Mouse (Mus musculus): ENCODE measurements at regions not wholly inside any gene's neighbourhood (a gene's known extent, or its start where the extent isn't known, plus 50 kb on each side); places are given as distances from the start of the nearest gene placed in this dataset.

GRCm38 (mm10) chr5:126522076-126522475, 719.5 kb upstream of the Tmem132c start:
- H3K4me2 ChIP-seq (ENCODE audit: low read depth, low read length), result no peak overlapping the region
- no peak overlapping the region for H3K4me3 ChIP-seq (ENCODE audit: low read depth, low read length)
- DNase-seq (ENCODE audit: low spot score) (no peak), ATAC-seq (replicated peaks; ENCODE audit: insufficient number of reproducible peaks, low FRiP score, low TSS enrichment, low read depth) (no peak)
- H3K9me3 ChIP-seq (replicated peaks; ENCODE audit: control insufficient read depth, low read length), result no peaks in the 10 kb centered on the region
- H3K4me1 ChIP-seq (ENCODE audit: control insufficient read depth, insufficient read depth, low read length), result no peaks in the 10 kb centered on the region
- no peaks in the 10 kb centered on the region for H3K27me3 ChIP-seq (ENCODE audit: control insufficient read depth, insufficient read depth, low read length)
- no peaks in the 10 kb centered on the region for H3K36me3 ChIP-seq (replicated peaks; ENCODE audit: control insufficient read depth, insufficient read depth, low read depth, low read length)
- H3K27ac ChIP-seq (replicated peaks; ENCODE audit: low read depth, low read length), result no peak overlapping the region
- WGBS, result 47% methylated on average over 4 of the region's 4 CpGs
- no peak overlapping the region for H3K9ac ChIP-seq (replicated peaks; ENCODE audit: low read length)

GRCm38 (mm10) chr5:126525863-126526262, 715.7 kb upstream of the Tmem132c start:
- ATAC-seq (replicated peaks; ENCODE audit: insufficient number of reproducible peaks, low FRiP score, low TSS enrichment, low read depth) (no peak), DNase-seq (ENCODE audit: low spot score) (no peak)
- Histone ChIP-seq H3K27me3 (ENCODE audit: control insufficient read depth, insufficient read depth, low read length) (no peaks in the 10 kb centered on the region), H3K4me2 (ENCODE audit: low read depth, low read length) (no peak overlapping the region), H3K27ac (replicated peaks; ENCODE audit: low read depth, low read length) (no peak overlapping the region), H3K9ac (replicated peaks; ENCODE audit: low read length) (no peak overlapping the region), H3K4me1 (ENCODE audit: control insufficient read depth, insufficient read depth, low read length) (no peaks in the 10 kb centered on the region), H3K36me3 (replicated peaks; ENCODE audit: control insufficient read depth, insufficient read depth, low read depth, low read length) (no peaks in the 10 kb centered on the region), H3K9me3 (replicated peaks; ENCODE audit: control insufficient read depth, low read length) (no peaks in the 10 kb centered on the region), H3K4me3 (ENCODE audit: low read depth, low read length) (no peak overlapping the region)
- WGBS, result 87% methylated on average over 4 of the region's 4 CpGs

- H3K27me3 ChIP-seq (ENCODE audit: control insufficient read depth, insufficient read depth, low read length), result no peaks in the 10 kb centered on the region
- H3K9me3 ChIP-seq (replicated peaks; ENCODE audit: control insufficient read depth, low read length), result no peaks in the 10 kb centered on the region
- H3K27ac ChIP-seq (replicated peaks; ENCODE audit: low read depth, low read length), result no peak overlapping the region
- WGBS, result 77% methylated on average over 5 of the region's 5 CpGs
- H3K9ac ChIP-seq (replicated peaks; ENCODE audit: low read length), result no peak overlapping the region
- DNase-seq (ENCODE audit: low spot score) (no peak), ATAC-seq (replicated peaks; ENCODE audit: insufficient number of reproducible peaks, low FRiP score, low TSS enrichment, low read depth) (no peak)
- no peaks in the 10 kb centered on the region for H3K4me1 ChIP-seq (ENCODE audit: control insufficient read depth, insufficient read depth, low read length)
- no peaks in the 10 kb centered on the region for H3K36me3 ChIP-seq (replicated peaks; ENCODE audit: control insufficient read depth, insufficient read depth, low read depth, low read length)
- H3K4me2 ChIP-seq (ENCODE audit: low read depth, low read length), result no peak overlapping the region
- no peak overlapping the region for H3K4me3 ChIP-seq (ENCODE audit: low read depth, low read length)
These were observed 710.6 kb upstream of the Tmem132c start for GRCm38 (mm10) chr5:126530806-126531527.

DNA sequence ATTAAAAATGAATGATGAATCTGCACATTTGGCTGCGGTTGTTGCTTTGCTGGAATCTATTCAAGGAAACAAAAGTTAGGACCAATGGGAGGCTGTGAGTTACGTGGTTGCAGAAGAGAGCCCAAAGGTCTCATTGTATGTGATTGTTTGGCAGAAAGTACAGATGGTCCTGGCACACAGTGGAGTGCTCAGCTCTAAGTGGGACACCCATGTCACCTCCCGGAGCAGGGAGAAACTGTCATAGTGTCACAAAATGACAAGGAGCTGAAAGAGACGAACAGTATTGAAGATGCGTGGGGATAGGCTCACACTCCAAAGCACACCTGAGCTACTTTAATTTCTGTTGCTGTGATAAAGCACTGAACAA, 710.1 kb upstream of the Tmem132c start:
- DNase-seq (ENCODE audit: low spot score), result no peak
- WGBS, result 88% methylated on average over 5 of the region's 5 CpGs
- ATAC-seq (replicated peaks; ENCODE audit: insufficient number of reproducible peaks, low FRiP score, low TSS enrichment, low read depth), result no peak
- Histone ChIP-seq H3K9me3 (replicated peaks; ENCODE audit: control insufficient read depth, low read length) (no peaks in the 10 kb centered on the region), H3K4me2 (ENCODE audit: low read depth, low read length) (no peak overlapping the region), H3K27me3 (ENCODE audit: control insufficient read depth, insufficient read depth, low read length) (no peaks in the 10 kb centered on the region), H3K9ac (replicated peaks; ENCODE audit: low read length) (no peak overlapping the region), H3K27ac (replicated peaks; ENCODE audit: low read depth, low read length) (no peak overlapping the region), H3K4me1 (ENCODE audit: control insufficient read depth, insufficient read depth, low read length) (no peaks in the 10 kb centered on the region), H3K4me3 (ENCODE audit: low read depth, low read length) (no peak overlapping the region), H3K36me3 (replicated peaks; ENCODE audit: control insufficient read depth, insufficient read depth, low read depth, low read length) (no peaks in the 10 kb centered on the region)

DNA sequence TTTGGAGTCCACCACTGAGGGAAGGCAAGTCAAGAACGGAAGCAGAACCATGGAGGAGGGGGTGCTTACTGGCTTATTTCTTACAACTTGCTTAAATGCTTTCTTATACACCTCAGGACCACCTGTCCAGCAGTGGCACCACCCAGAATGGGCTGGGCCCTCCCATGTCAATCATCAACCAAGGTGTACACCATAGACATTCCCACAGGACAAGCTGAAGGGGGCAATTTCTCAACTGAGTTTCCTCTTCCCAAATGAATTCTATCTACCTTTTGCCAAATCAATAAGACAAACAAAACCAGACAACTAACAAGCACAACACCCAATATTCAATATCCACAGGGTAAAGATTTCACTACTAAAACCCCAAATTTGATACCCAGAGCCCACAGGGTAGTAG, 709.6 kb upstream of the Tmem132c start:
- Histone ChIP-seq H3K27me3 (ENCODE audit: control insufficient read depth, insufficient read depth, low read length) (no peaks in the 10 kb centered on the region), H3K9ac (replicated peaks; ENCODE audit: low read length) (no peak overlapping the region), H3K27ac (replicated peaks; ENCODE audit: low read depth, low read length) (no peak overlapping the region), H3K36me3 (replicated peaks; ENCODE audit: control insufficient read depth, insufficient read depth, low read depth, low read length) (no peaks in the 10 kb centered on the region), H3K4me3 (ENCODE audit: low read depth, low read length) (no peak overlapping the region), H3K9me3 (replicated peaks; ENCODE audit: control insufficient read depth, low read length) (no peaks in the 10 kb centered on the region), H3K4me1 (ENCODE audit: control insufficient read depth, insufficient read depth, low read length) (no peaks in the 10 kb centered on the region), H3K4me2 (ENCODE audit: low read depth, low read length) (no peak overlapping the region)
- 70% methylated on average over 1 of the region's 1 CpGs for WGBS
- ATAC-seq (replicated peaks; ENCODE audit: insufficient number of reproducible peaks, low FRiP score, low TSS enrichment, low read depth) (no peak), DNase-seq (ENCODE audit: low spot score) (no peak)

DNA sequence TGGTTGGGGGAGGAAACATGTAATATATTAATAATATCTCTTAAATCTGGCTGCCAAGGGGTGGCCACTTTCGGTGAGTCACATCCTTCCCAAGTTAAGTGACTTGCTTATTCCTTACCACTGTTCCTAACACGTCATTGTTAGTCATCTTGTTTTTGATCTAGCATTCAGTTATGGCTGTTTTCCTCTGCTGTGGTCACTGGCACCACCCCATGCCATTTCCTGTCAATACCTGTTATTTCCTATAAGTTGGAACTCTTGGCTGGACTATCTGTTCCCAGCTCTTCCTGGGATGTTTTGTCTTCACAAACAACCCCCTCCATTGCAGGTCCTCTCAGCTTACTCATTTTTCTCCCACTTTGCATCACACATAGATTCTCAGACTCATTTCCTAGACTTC, 703.5 kb upstream of the Tmem132c start:
- Histone ChIP-seq H3K27ac (replicated peaks; ENCODE audit: low read depth, low read length) (no peak overlapping the region), H3K4me1 (ENCODE audit: control insufficient read depth, insufficient read depth, low read length) (no peaks in the 10 kb centered on the region), H3K9me3 (replicated peaks; ENCODE audit: control insufficient read depth, low read length) (no peaks in the 10 kb centered on the region), H3K9ac (replicated peaks; ENCODE audit: low read length) (no peak overlapping the region), H3K4me2 (ENCODE audit: low read depth, low read length) (no peak overlapping the region), H3K4me3 (ENCODE audit: low read depth, low read length) (no peak overlapping the region), H3K36me3 (replicated peaks; ENCODE audit: control insufficient read depth, insufficient read depth, low read depth, low read length) (no peaks in the 10 kb centered on the region), H3K27me3 (ENCODE audit: control insufficient read depth, insufficient read depth, low read length) (no peaks in the 10 kb centered on the region)
- 75% methylated on average over 2 of the region's 2 CpGs for WGBS
- DNase-seq (ENCODE audit: low spot score) (no peak), ATAC-seq (replicated peaks; ENCODE audit: insufficient number of reproducible peaks, low FRiP score, low TSS enrichment, low read depth) (no peak)

DNA sequence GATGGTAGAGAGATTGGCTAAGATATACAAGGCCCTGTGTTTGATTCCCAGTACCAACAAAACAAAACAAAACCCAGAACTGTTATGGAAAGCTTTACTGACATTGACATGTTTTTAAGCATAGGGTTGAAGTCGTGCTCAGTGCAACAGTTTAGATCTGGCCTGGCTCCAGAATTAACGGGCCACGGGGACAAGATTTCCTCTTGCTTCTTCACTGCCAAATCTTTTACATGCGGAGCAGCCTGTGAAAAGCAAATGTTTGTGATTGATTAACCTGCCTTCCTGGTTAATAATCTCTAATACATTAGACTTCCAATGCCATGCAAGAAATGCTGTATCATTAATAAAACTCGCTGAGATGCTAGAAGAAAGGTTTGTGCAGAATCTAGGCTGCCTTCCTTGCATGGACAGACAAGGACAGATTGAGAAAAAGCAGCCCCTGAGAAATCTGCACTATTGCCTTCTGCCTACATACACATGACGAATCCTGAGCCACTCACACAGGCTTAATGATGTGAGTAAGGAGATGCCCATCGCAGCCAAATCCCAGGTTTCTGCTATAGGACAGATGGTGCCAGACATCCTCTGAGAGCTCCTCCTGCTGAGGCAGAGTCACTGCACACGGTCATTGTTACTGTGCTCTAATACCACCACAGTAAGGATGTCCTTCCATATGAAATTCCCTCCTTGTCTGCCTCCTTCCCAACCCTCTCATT, 697.2 kb upstream of the Tmem132c start:
- DNase-seq (ENCODE audit: low spot score) (no peak), ATAC-seq (replicated peaks; ENCODE audit: insufficient number of reproducible peaks, low FRiP score, low TSS enrichment, low read depth) (no peak)
- no peaks in the 10 kb centered on the region for H3K4me1 ChIP-seq (ENCODE audit: control insufficient read depth, insufficient read depth, low read length)
- H3K27me3 ChIP-seq (ENCODE audit: control insufficient read depth, insufficient read depth, low read length), result no peaks in the 10 kb centered on the region
- no peaks in the 10 kb centered on the region for H3K9me3 ChIP-seq (replicated peaks; ENCODE audit: control insufficient read depth, low read length)
- no peak overlapping the region for H3K27ac ChIP-seq (replicated peaks; ENCODE audit: low read depth, low read length)
- no peak overlapping the region for H3K4me3 ChIP-seq (ENCODE audit: low read depth, low read length)
- WGBS, result 76% methylated on average over 8 of the region's 8 CpGs
- H3K4me2 ChIP-seq (ENCODE audit: low read depth, low read length), result no peak overlapping the region
- no peaks in the 10 kb centered on the region for H3K36me3 ChIP-seq (replicated peaks; ENCODE audit: control insufficient read depth, insufficient read depth, low read depth, low read length)
- H3K9ac ChIP-seq (replicated peaks; ENCODE audit: low read length), result no peak overlapping the region

DNA sequence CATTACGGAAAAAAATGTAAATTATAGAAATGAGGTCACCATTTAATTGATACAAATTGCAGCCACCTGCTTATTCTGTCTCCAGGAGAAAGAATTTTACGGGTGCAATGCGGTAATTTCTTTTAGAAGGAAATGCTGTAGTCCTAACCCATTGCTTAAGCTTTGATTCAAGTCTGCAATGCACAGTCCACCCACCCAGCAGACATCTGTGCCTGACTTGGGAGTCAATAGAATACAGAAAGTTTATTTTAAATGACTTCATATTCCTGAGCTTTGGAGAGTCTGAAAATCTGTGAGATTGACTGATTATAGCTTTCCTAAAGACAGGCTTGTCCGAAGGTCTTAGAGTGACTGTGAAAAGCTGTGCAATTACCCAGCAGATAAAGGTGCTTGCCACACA, 693.8 kb upstream of the Tmem132c start:
- no peak for ATAC-seq (replicated peaks; ENCODE audit: insufficient number of reproducible peaks, low FRiP score, low TSS enrichment, low read depth)

More for the DNA sequence above, 693.8 kb upstream of the Tmem132c start:
- Histone ChIP-seq H3K4me2 (ENCODE audit: low read depth, low read length) (no peak overlapping the region), H3K36me3 (replicated peaks; ENCODE audit: control insufficient read depth, insufficient read depth, low read depth, low read length) (no peaks in the 10 kb centered on the region), H3K9ac (replicated peaks; ENCODE audit: low read length) (no peak overlapping the region), H3K4me1 (ENCODE audit: control insufficient read depth, insufficient read depth, low read length) (no peaks in the 10 kb centered on the region), H3K9me3 (replicated peaks; ENCODE audit: control insufficient read depth, low read length) (no peaks in the 10 kb centered on the region), H3K4me3 (ENCODE audit: low read depth, low read length) (no peak overlapping the region), H3K27ac (replicated peaks; ENCODE audit: low read depth, low read length) (no peak overlapping the region), H3K27me3 (ENCODE audit: control insufficient read depth, insufficient read depth, low read length) (no peaks in the 10 kb centered on the region)
- WGBS, result 58% methylated on average over 4 of the region's 4 CpGs
- DNase-seq (ENCODE audit: low spot score), result no peak

Data from embryonic facial prominence, embryonic 11.5 days (tissue).